Mouse (Mus musculus) G1E (cell line): ENCODE data around the gene Gm9780.
"Not testable (repeated sequence)": the region's sequence is repeated elsewhere in the genome, so short reads cannot be mapped to it uniquely, and the experiment has no call there.

Experiments
- CTCF ChIP-seq: IDR thresholded peaks from 2 replicates; pipeline ENCODE4 v1.5.1; 2012; ENCODE audit warnings: low read depth, low read length, inconsistent platforms, mixed read lengths
- GATA1 ChIP-seq: IDR thresholded peaks from 2 replicates; pipeline ENCODE4 v1.6.1; 2012; ENCODE audit warnings: borderline replicate concordance, low read length, inconsistent platforms, mixed read lengths

DNA sequence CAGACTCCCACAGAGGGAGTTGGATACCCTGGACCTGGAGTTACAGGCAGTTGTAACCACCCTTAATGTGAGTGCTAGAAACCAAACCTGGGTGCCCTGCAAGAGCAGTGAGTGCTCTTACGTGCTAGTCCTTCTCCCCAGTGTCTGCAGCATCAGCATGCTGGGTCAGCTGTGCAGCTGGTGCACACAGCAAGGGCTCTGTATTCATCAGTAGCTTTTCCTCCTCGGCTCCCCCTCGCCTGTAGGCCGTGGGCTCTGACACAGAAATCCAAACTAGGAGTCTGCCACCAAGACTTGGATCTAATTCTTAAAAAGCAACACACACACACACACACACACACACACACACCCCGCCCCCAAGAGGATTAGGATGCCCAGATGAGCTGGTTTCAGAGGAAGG is 2.5 kb upstream of the Gm9780 start:
- TF ChIP-seq CTCF, GATA1: not testable (repeated sequence)
